Mouse (Mus musculus): Measurements from ENCODE around the gene Proca1.

DNA sequence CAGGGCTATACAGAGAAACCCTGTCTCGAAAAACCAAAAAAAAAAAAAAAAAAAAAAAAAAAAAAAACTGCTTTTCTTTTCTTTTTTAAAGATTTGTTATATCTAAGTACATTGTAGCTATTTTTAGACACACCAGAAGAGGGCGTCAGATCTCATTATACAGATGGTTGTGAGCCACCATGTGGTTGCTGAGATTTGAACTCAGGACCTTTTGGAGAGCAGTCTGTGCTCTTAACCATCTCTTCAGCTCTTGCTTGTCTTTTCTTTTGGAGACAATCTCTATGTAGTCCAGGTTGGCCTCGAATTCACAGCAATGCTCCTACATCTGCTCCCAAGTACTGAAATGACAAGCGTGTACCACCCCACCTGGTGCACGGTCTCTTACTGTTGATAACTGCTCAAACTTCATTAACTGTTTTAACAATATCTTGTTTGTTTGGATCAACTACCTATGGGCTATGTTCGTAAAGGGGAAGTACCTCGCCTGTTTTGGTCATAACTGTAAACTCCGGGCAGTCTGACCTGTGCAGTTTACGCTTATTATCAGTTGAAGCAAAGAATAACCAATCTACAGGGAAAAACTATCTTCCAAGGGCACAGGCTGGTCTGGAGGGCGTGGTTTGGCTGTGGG is 17.3 kb upstream of the Proca1 start:
- no peak for TF ChIP-seq POLR2A (IDR thresholded peaks at IDR 0.05; ENCODE audit: low read depth, low read length)
- no peak for TF ChIP-seq CTCF (IDR thresholded peaks at IDR 0.05; ENCODE audit: extremely low read depth, insufficient read length, insufficient replicate concordance, low read depth, low read length)

Data from small intestine, adult 2 months (tissue).